Mouse (Mus musculus) embryonic facial prominence, embryonic 14.5 days (tissue): ENCODE measurements around the gene Aqp11. TPM values are rescaled to one million over a fixed set of nuclear protein-coding genes. Genes with fewer than 3 reads are reported as not detected.

Source experiments
- ATAC-seq: fragments of 200-750 bp; cut with Nextera tagmentation; 2 replicates; pipeline ENCODE4 v1.8.0; 2017; ENCODE audit warnings: low read depth, moderate number of reproducible peaks, moderate TSS enrichment
- DNase-seq: peaks from one replicate; pipeline ENCODE4 v3.0.0-alpha.2; 2015; ENCODE audit warnings: low spot score
- H3K27ac ChIP-seq: fragments of 300-500 bp; sonication (generic); replicated peaks from 2 replicates; pipeline ENCODE4 v1.5.1; 2014; ENCODE audit warnings: low read depth, mild to moderate bottlenecking, low read length, moderate library complexity
- H3K27me3 ChIP-seq: fragments of 300-500 bp; sonication (generic); replicated peaks from 2 replicates; pipeline ENCODE4 v1.6.1; 2014; ENCODE audit warnings: low read length; ENCODE audit not compliant: control insufficient read depth, insufficient read depth
- H3K36me3 ChIP-seq: fragments of 300-500 bp; sonication (generic); 2 replicates; pipeline ENCODE4 v1.6.1; 2014; ENCODE audit warnings: low read length, mixed read lengths; ENCODE audit not compliant: control insufficient read depth, insufficient read depth
- H3K4me1 ChIP-seq: fragments of 300-500 bp; sonication (generic); 2 replicates; pipeline ENCODE4 v1.6.1; 2014; ENCODE audit warnings: antibody characterized with exemption, low read length; ENCODE audit not compliant: control insufficient read depth, insufficient read depth
- H3K4me2 ChIP-seq: fragments of 300-500 bp; sonication (generic); 2 replicates; pipeline ENCODE4 v1.6.1; 2014; ENCODE audit warnings: low read depth, mild to moderate bottlenecking, low read length, moderate library complexity, mixed read lengths
- H3K4me3 ChIP-seq: fragments of 300-500 bp; sonication (generic); 2 replicates; pipeline ENCODE4 v1.5.1; 2014; ENCODE audit warnings: low read depth, mild to moderate bottlenecking, low read length
- H3K9ac ChIP-seq: fragments of 300-500 bp; sonication (generic); 2 replicates; pipeline ENCODE4 v1.6.1; 2014; ENCODE audit warnings: low read depth, mild to moderate bottlenecking, low read length, moderate library complexity, mixed read lengths
- H3K9me3 ChIP-seq: fragments of 300-500 bp; sonication (generic); 2 replicates; pipeline ENCODE4 v1.6.1; 2016; ENCODE audit warnings: low read length; ENCODE audit not compliant: control insufficient read depth
- WGBS: fragments of 180-500 bp; shearing (Covaris S2); extraction: QIAGEN DNeasy Blood & Tissue Kit; methylation state at CpG from one replicate; pipeline ENCODE4 v1.1.7; 2014; 5-methylcytosine and 5-hydroxymethylcytosine counted together
- polyA plus RNA-seq: library from polyadenylated mRNA; unstranded; fragments of >200 nt; fragmentation: Nextera tagmentation; extraction: Ambion mirVana; gene quantifications from 2 replicates; pipeline ENCODE4 v1.2.1, GENCODE M21; 2014

Gene Aqp11
- polyA plus RNA-seq, 1 experiment from 2014 or later, result 4.4 TPM

- DNase-seq (peak; percentile 10), ATAC-seq (peak; percentile 45; the same call in 1 of the 2 replicates)
- Histone ChIP-seq H3K9me3 (no peaks in the 10 kb centered on the region), H3K27me3 (no peaks in the 10 kb centered on the region), H3K9ac (no peak overlapping the region), H3K36me3 (peaks cover 28% of the 10 kb centered on the region), H3K4me2 (no peak overlapping the region), H3K4me1 (no peaks in the 10 kb centered on the region), H3K27ac (no peak overlapping the region), H3K4me3 (no peak overlapping the region)
- 92% methylated on average over 3 of the region's 3 CpGs for WGBS
Observed at GRCm38 (mm10) chr7:97709204-97709603, 28.9 kb downstream of the Aqp11 start.

GRCm38 (mm10) chr7:97707809-97708208 lies 30.3 kb downstream of the Aqp11 start:
- DNase-seq (peak; percentile 22), ATAC-seq (peak; percentile 15; the same call in 1 of the 2 replicates)
- H3K27ac ChIP-seq, result no peak overlapping the region
- no peaks in the 10 kb centered on the region for H3K27me3 ChIP-seq
- no peaks in the 10 kb centered on the region for H3K4me1 ChIP-seq
- no peak overlapping the region for H3K4me2 ChIP-seq
- H3K4me3 ChIP-seq, result no peak overlapping the region
- no peak overlapping the region for H3K9ac ChIP-seq
- 89% methylated on average over 5 of the region's 5 CpGs for WGBS
- peaks cover 18% of the 10 kb centered on the region for H3K36me3 ChIP-seq
- no peaks in the 10 kb centered on the region for H3K9me3 ChIP-seq

GRCm38 (mm10) chr7:97707123-97707522 lies 31.0 kb downstream of the Aqp11 start:
- Histone ChIP-seq H3K27ac (no peak overlapping the region), H3K9me3 (no peaks in the 10 kb centered on the region), H3K4me3 (no peak overlapping the region), H3K9ac (no peak overlapping the region), H3K4me2 (no peak overlapping the region), H3K36me3 (peaks cover 12% of the 10 kb centered on the region), H3K27me3 (no peaks in the 10 kb centered on the region), H3K4me1 (no peaks in the 10 kb centered on the region)
- no peak for ATAC-seq
- WGBS, result 77% methylated on average over 4 of the region's 4 CpGs
- peak; percentile 21 for DNase-seq

GRCm38 (mm10) chr7:97701106-97701505 lies 37.0 kb downstream of the Aqp11 start:
- H3K36me3 ChIP-seq, result peaks cover 13% of the 10 kb centered on the region; the same call in 1 of the 2 replicates
- no peak for ATAC-seq
- H3K4me2 ChIP-seq, result no peak overlapping the region
- H3K4me3 ChIP-seq, result no peak overlapping the region
- no peak overlapping the region for H3K27ac ChIP-seq
- peaks cover 7% of the 10 kb centered on the region for H3K4me1 ChIP-seq
- no peaks in the 10 kb centered on the region for H3K9me3 ChIP-seq
- peak; percentile 58 for DNase-seq
- no peaks in the 10 kb centered on the region for H3K27me3 ChIP-seq
- 66% methylated on average over 6 of the region's 6 CpGs for WGBS
- H3K9ac ChIP-seq, result no peak overlapping the region

- Histone ChIP-seq H3K27ac (no peak overlapping the region), H3K4me2 (no peak overlapping the region), H3K36me3 (peaks cover 13% of the 10 kb centered on the region; the same call in 1 of the 2 replicates), H3K4me3 (no peak overlapping the region), H3K27me3 (no peaks in the 10 kb centered on the region), H3K9ac (no peak overlapping the region), H3K9me3 (no peaks in the 10 kb centered on the region), H3K4me1 (peaks cover 12% of the 10 kb centered on the region)
- no peak for DNase-seq
- no peak for ATAC-seq
- 95% methylated on average over 4 of the region's 4 CpGs for WGBS
Observed at GRCm38 (mm10) chr7:97700173-97700572, 37.9 kb downstream of the Aqp11 start.

- peak within 1 kb of the TSS; percentile 97 for H3K4me3 ChIP-seq
- WGBS, result under 1% methylated on average over 49 of the region's 63 CpGs
Observed at GRCm38 (mm10) chr7:97696506-97697254, 41.4 kb downstream of the Aqp11 start, which contains the start of gene Clns1a. Gene Clns1a, plus strand, starts transcription at chr7:97696634.

GRCm38 (mm10) chr7:97696133-97696505 lies 42.0 kb downstream of the Aqp11 start:
- H3K4me3 ChIP-seq, result peak overlapping the region; percentile 97

More at GRCm38 (mm10) chr7:97696506-97697254, 41.4 kb downstream of the Aqp11 start, which contains the start of gene Clns1a:
- H3K27me3 ChIP-seq, result no peaks in the 10 kb centered on the region
- ATAC-seq, result peak; percentile 98
- H3K9ac ChIP-seq, result peak within 1 kb of the TSS; percentile 95
- peaks cover 12% of the 10 kb centered on the region for H3K4me1 ChIP-seq
- peaks cover 13% of the 10 kb centered on the region; the same call in 1 of the 2 replicates for H3K36me3 ChIP-seq
- no peaks in the 10 kb centered on the region for H3K9me3 ChIP-seq
- H3K4me2 ChIP-seq, result peak within 1 kb of the TSS; percentile 57
- DNase-seq, result peak; percentile 97
- peak within 1 kb of the TSS; percentile 84 for H3K27ac ChIP-seq

GRCm38 (mm10) chr7:97695441-97695840 lies 42.6 kb downstream of the Aqp11 start:
- DNase-seq, result no peak
- Histone ChIP-seq H3K4me2 (peak overlapping the region; percentile 57), H3K27me3 (no peaks in the 10 kb centered on the region), H3K36me3 (peaks cover 13% of the 10 kb centered on the region; the same call in 1 of the 2 replicates), H3K27ac (no peak overlapping the region), H3K9me3 (no peaks in the 10 kb centered on the region), H3K4me3 (no peak overlapping the region), H3K9ac (no peak overlapping the region), H3K4me1 (peaks cover 12% of the 10 kb centered on the region)
- 100% methylated on average over 1 of the region's 1 CpGs for WGBS
- ATAC-seq, result no peak

More at GRCm38 (mm10) chr7:97696133-97696505, 42.0 kb downstream of the Aqp11 start:
- 33% methylated on average over 19 of the region's 19 CpGs for WGBS
- ATAC-seq, result peak; percentile 56
- DNase-seq, result no peak
- peak overlapping the region; percentile 57 for H3K4me2 ChIP-seq
- peaks cover 12% of the 10 kb centered on the region for H3K4me1 ChIP-seq
- no peaks in the 10 kb centered on the region for H3K27me3 ChIP-seq
- H3K36me3 ChIP-seq, result peaks cover 13% of the 10 kb centered on the region; the same call in 1 of the 2 replicates
- H3K9ac ChIP-seq, result peak overlapping the region; percentile 95
- no peaks in the 10 kb centered on the region for H3K9me3 ChIP-seq
- peak overlapping the region; percentile 84 for H3K27ac ChIP-seq
